Mouse (Mus musculus) gastrocnemius, adult 18-20 months (tissue): ENCODE measurements at regions not wholly inside any gene's neighbourhood (a gene's known extent, or its start where the extent isn't known, plus 50 kb on each side); places are given as distances from the start of the nearest gene placed in this dataset.

Experiments
- DNase-seq: peaks from one replicate; pipeline ENCODE4 v3.0.0; 2021; ENCODE audit warnings: low spot score

- no peak for DNase-seq
These were observed 181.8 kb upstream of the Nr5a2 start for GRCm38 (mm10) chr1:137141879-137142570.

- DNase-seq, result no peak
These were observed 181.1 kb upstream of the Nr5a2 start for GRCm38 (mm10) chr1:137141372-137141771.

DNA sequence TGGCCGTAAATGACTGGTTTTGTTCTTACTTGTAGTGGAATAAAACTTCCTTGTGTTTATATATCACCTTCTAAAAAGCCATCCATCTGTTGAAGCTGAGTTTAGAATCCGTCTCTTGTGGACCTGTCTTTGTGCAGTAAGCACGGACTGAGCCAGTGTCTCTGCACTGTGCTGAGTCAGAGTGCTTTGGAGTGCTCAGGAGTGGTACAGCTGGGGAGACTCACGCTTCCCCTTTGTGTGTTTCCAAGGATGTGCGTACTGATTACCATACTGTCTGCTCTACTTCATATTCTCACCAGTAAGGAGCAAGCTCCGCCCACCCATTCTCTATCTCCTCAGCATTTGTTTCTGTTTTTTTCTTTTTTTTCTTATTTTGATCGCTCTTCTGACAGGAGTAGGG lies 175.9 kb upstream of the Nr5a2 start:
- no peak for DNase-seq

GRCm38 (mm10) chr1:137133734-137134133 lies 173.5 kb upstream of the Nr5a2 start:
- DNase-seq, result no peak

DNA sequence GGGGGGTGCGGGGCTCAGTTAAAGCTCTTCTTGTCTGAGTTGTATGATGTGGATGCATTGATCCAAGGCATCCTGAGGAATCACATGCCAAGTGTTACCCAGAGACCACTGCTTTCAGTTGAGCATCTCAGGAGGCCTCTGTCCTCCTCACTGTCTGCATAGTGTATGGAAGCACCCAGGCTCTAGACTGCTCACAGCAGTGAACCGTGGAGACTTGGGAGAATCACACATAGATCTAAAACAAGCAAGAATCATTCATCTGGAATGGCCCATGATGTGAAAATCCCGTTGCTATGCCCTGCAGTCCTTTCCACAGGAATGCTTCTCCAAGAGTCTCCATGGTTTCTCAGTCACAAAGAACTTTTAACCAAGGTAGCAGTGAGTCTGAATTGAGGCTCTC lies 170.0 kb upstream of the Nr5a2 start:
- no peak for DNase-seq

GRCm38 (mm10) chr1:137129116-137129515 lies 168.9 kb upstream of the Nr5a2 start:
- no peak for DNase-seq

DNA sequence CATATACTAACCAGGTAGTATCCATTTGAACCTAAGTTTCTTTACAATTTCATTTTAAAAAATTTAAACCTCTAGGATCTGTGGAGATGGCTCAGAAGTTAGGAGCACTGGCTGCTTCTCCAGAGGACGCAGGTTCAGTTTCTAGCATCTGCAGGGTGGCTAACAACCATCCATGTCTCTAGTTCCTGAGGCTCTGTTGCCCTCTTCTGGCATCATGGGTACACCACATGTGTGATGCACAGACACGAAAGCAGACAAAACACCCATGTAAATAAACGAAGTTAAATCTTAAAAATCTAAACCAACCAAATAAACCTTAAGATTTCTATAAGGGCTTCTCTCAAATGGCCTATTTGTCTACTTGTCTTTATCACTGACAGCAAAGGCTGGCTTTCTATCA lies 157.6 kb upstream of the Nr5a2 start:
- DNase-seq, result no peak

DNA sequence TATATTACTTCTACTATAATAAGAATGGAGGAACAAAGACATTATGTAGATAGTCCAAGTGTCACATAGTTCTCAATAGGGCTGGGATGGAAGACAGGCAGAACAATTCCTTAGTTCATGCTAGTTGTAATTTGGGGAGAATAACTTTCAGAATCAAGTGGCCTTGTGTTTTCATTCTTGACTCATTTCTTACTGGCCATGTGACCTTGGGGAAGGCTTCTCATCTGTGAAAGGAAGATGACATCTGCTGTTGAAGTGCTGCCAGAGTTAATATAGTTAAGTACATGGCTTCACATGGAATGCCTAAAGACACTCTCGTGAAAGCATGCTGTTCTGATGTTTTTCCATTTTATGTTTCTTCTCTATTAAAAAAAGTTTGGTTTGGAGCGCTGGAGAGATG lies 146.2 kb upstream of the Nr5a2 start:
- DNase-seq, result no peak

DNA sequence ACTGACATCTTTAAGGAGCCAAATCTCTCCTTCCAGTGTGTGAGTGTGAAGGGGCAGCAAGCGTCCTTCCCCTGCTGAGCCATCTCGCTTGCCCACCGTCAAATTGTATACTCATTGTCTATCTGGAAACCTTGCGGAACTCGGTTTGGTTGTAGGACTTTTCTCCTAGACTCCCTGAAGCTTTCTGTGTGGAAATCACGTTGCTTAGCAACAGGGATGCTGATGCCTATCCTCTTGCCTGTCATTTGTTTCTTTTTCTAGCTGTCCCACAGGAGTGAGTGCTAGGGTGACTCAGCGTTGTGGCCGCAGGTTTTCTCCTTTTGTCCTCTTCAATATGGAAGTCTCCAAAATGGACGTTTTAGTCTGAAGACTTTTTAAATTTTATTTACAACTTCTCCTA lies 131.5 kb upstream of the Nr5a2 start:
- DNase-seq, result no peak

GRCm38 (mm10) chr1:137088148-137088547 lies 127.9 kb upstream of the Nr5a2 start:
- DNase-seq, result no peak

GRCm38 (mm10) chr1:137086766-137087165 lies 126.5 kb upstream of the Nr5a2 start:
- DNase-seq, result no peak

GRCm38 (mm10) chr1:137083500-137083899 lies 123.3 kb upstream of the Nr5a2 start:
- DNase-seq, result no peak

- no peak for DNase-seq
These were observed 119.3 kb upstream of the Nr5a2 start for GRCm38 (mm10) chr1:137079401-137080003.

DNA sequence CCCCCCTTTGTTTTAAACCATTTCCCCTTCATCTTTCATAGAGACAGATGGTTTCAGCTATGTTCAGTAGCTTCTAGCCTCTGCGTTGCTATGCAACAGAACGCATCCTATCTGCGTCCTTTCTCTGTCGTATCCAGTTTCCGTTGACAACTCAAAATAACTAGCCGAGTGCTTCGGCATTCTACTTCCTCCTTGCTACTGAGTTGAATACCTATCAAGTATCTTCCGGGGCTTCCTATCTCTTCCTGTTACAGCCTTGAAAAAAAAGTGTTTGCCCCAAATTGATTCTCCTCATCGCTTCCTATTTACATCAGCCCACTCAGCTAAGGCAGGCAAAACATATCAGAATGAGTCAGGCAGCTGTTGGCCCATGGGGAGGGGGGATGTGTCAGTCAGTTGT lies 114.5 kb upstream of the Nr5a2 start:
- no peak for DNase-seq

DNA sequence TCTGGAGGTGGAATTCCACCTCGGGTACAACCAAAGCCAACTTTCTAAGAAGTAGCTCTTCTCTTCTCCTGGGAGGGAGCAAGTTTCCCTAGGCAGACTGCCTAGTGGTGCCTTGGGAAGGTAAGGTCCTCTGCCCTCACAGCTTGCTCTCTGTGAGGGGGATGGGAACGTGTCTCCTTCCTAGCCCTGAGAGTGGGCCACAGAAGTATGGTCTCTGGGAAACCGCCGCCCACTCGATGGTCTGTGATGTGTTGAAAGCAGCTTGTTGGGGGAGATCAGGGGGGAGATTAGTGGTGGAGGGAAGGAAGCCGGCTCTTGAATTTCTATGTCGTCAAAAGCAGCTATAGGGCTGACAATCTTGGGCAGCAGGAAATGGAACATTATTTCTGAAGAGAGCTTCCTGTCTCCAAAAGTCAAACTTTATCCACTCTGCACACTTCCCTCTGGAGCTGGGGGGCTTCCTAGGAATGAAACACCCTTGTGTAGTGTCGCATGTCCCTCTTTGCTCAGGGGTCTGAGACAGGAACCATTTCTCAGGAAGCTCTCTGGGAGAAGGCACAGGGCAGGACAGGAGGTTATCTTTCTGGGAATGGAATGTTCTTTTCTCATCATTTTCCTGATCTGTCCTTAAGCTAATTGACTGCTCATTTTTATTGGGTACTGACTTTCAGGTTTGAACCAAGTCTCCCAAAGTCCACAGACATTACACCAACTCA lies 113.8 kb upstream of the Nr5a2 start:
- no peak for DNase-seq

- DNase-seq, result no peak
These were observed 100.7 kb upstream of the Nr5a2 start for GRCm38 (mm10) chr1:137060914-137061313.

DNA sequence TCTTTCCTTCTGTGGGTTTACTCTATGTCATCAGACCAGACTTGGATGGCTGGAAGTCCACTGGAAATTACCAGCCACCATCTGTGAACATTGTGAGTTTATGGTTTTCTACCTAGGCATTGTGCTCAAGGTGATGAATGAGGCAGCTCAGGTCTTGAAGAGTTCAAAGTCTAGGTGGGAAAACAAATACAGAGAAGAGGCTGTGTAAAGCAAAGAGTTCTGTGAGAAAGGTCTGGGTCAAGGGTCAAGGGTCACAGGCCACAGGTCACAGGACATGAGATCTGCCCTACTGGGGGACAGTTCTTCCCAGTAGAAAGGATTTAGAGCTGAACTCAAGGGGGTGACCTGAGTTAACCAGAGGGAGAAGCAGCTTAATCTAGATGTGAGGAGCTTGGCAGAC lies 92.9 kb upstream of the Nr5a2 start:
- no peak for DNase-seq

DNA sequence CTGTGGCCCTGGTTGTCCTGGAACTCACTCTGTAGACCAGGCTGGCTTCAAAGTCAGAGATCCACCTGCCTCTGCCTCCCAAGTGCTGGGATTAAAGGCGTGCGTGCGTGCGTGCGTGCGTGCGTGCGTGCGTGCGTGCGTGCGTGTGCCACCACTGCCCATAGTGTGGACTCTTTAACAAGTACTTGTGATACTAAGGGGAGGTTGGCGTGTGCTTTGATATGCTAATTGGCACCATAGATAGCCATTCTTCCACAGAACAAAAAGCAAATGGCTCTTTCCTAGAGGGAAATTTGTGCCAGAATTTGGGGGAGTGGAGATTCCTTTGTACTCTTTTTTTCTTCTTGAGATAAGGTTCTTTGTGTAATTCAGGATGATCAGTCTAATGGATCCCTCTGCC lies 91.3 kb upstream of the Nr5a2 start:
- no peak for DNase-seq

DNA sequence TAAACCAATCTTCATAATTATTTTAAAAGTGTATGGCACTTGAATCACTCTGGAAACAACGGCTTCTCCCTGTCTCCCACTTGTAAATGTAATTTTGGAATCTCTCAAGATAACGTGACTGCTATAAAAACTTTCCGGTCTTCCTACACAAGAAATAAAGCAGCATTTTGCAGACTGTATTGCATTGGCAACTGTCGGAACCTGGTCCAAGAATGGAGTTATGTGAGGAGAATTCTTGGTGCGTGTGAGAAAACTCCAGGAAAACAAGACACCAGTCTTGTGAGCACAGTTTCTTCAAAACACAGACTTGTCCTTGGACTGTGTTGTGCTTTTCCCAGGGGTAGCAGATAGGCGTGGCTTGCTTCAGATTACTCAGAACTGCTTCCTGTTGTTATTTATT lies 83.8 kb upstream of the Nr5a2 start:
- DNase-seq, result no peak

- DNase-seq, result no peak
These were observed 82.3 kb upstream of the Nr5a2 start for GRCm38 (mm10) chr1:137042414-137043010.

- no peak for DNase-seq
These were observed 80.7 kb upstream of the Nr5a2 start for GRCm38 (mm10) chr1:137040898-137041297.

DNA sequence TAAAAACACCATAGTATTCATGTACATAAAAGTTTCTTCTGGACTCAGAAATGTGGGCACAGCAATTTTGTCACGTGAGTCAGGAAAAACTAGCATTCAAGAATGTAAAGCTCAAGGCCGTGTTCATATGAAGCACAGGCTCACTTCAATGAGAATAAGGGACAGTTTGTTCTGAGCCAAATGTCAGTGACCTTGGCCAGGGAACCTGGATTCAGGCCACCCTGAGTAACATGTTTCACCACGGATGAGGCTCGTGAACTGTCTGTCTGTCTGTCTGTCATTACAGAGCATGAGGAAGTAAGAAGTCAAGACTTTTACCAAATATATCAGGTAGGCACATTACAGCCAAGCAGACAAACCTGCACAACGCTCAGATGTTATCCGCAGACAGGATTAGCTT lies 74.3 kb upstream of the Nr5a2 start:
- no peak for DNase-seq

GRCm38 (mm10) chr1:137033679-137034078 lies 73.4 kb upstream of the Nr5a2 start:
- no peak for DNase-seq
